Mouse (Mus musculus): ENCODE measurements at regions not wholly inside any gene's neighbourhood (a gene's known extent, or its start where the extent isn't known, plus 50 kb on each side); places are given as distances from the start of the nearest gene placed in this dataset.
A peak's percentile ranks its signal among the peaks of the same experiment; 100 is the strongest.

DNA sequence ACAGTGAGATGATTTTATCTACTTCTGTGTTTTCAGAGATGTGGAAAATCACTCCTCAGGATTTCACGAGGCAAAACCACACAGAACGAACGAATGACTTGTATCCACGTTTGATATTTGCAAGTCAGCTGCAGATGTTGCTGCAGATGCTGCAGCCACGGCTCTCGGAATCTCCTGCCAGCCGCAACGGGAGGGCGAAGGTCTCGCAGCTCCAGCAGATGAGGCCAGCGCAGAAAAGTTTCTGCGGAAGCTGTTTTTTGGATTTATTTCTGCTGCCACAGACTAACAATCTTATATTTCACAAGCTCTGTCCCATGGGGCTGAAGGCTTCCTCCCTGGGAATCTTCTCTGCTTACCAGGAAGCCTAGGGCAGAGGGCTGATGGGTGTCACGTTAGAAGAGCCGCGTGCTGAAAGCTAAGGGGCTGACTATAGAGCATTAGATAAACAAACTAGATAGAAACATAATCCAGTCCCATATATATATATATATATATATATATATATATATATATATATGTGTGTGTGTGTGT lies 61.5 kb upstream of the Igfbp7 start:
- ATAC-seq (ENCODE audit: low FRiP score, low read depth): no peak
- WGBS: 89% methylated on average over 15 of the region's 15 CpGs
- no peak overlapping the region for H3K9ac ChIP-seq (replicated peaks)

DNA sequence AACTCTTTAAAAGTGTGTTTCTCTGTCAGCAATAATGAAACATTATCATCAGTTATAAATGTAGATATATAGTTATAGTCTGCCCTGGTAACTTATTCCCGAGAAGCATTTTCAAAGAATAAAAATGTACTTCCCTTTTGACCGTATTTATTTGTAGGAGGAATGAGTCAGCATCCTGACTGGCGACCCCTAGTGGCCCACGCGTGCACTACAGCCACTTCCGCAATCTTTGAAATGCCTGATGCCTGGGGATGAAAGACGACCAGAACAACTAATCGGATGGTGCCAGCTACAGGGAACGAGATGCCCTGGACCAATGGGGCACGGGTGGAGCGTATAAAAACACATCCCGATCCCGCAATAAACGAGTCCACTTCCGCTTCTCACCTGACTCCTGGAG lies 60.6 kb upstream of the Igfbp7 start:
- no peak overlapping the region for H3K4me2 ChIP-seq (replicated peaks)
- WGBS: 63% methylated on average over 15 of the region's 15 CpGs
- no peaks in the 10 kb centered on the region for H3K4me1 ChIP-seq
- H3K9ac ChIP-seq (replicated peaks): no peak overlapping the region
- H3K9me3 ChIP-seq: no peaks in the 10 kb centered on the region
- no peak for ATAC-seq (ENCODE audit: low FRiP score, low read depth)
- H3K4me3 ChIP-seq: no peak overlapping the region
- no peak overlapping the region for H3K27ac ChIP-seq (replicated peaks)
- H3K27me3 ChIP-seq: no peaks in the 10 kb centered on the region
- H3K36me3 ChIP-seq: no peaks in the 10 kb centered on the region

More for the DNA sequence above, 61.5 kb upstream of the Igfbp7 start:
- H3K4me2 ChIP-seq (replicated peaks): no peak overlapping the region
- H3K36me3 ChIP-seq: no peaks in the 10 kb centered on the region
- no peaks in the 10 kb centered on the region for H3K4me1 ChIP-seq
- H3K27ac ChIP-seq (replicated peaks): no peak overlapping the region
- no peaks in the 10 kb centered on the region for H3K27me3 ChIP-seq
- no peaks in the 10 kb centered on the region for H3K9me3 ChIP-seq
- H3K4me3 ChIP-seq: no peak overlapping the region

DNA sequence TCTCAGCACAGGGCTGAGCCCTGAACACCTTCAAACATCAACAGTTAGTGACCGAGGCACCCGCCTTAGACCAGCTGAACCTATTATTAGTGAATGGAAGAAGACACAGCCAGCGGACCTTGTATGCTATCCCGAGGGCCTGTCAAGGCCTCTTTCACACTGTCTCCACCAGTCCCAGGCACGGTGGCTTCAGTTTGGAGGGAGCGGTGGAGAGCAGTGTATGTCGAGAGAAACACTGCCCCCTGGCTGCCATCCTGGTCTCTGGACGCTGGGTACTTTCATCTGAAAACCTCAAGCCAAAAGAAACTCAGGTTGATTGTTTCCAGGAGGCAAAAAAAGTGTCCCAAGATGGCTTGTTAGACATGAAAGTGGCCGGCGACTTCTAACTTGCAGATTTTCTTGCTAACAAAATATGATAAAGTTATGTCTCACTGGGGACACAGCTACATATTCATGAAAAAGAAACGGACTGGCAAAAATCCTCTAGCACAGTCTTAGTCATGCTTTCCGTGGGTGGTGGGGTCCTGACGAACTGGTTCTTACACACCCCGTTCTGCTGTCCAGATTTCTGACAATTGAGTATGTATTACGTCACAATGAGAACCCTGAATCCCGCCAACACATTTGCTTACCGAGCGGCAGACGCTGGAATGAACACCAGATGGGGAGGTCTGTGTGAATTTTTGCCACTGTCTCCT lies 57.2 kb upstream of the Igfbp7 start:
- WGBS: 61% methylated on average over 19 of the region's 19 CpGs
- Histone ChIP-seq H3K4me3 (no peak overlapping the region), H3K4me2 (replicated peaks) (no peak overlapping the region), H3K4me1 (no peaks in the 10 kb centered on the region), H3K9ac (replicated peaks) (no peak overlapping the region), H3K27me3 (no peaks in the 10 kb centered on the region), H3K9me3 (no peaks in the 10 kb centered on the region), H3K27ac (replicated peaks) (no peak overlapping the region), H3K36me3 (no peaks in the 10 kb centered on the region)
- ATAC-seq (ENCODE audit: low FRiP score, low read depth): no peak

DNA sequence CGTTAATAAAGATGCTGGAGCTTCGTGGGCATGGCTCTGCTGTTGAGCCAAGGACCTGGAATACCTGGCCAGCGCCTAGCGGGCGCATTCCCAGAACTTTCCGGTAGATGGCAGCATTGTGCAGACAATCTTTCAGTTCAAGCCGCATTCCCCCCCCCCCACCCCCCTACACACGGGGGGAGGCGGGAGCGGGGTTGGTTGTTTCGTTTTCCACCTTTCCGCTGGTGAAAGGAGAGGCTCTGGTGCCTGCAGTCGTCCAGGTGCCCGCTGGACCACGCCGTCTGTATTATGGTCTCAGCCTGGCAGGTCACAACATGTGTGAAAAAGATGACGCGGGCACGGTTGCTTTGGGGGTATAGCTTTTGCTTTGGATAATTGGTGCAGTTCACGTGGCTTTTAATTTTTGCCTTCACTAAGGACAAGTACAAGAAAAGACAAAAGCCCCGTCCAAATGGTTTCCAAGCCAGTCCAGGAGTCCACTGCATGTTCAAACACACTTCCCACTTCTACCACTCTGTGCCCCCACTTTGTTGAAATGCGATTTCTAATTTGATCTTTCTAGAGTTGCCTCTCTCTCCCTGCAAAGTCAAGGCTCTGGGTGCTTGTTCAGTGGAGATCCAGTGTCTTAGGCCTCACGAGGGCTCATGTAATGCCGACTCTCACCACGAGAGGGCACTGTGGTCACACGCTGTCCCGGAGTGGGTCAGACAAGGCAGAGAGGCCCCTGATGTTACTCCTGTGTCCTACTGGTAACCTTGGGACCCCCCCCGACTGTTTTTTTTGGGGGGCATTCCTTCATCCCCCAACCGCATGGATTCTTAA lies 52.3 kb upstream of the Igfbp7 start:
- no peaks in the 10 kb centered on the region for H3K36me3 ChIP-seq
- peak; percentile 89 for ATAC-seq (ENCODE audit: low FRiP score, low read depth)
- H3K4me1 ChIP-seq: no peaks in the 10 kb centered on the region
- peak overlapping the region; percentile 52 for H3K9ac ChIP-seq (replicated peaks)
- H3K4me2 ChIP-seq (replicated peaks): peak overlapping the region; percentile 60
- peak overlapping the region; percentile 63 for H3K27ac ChIP-seq (replicated peaks)
- 1% methylated on average over 29 of the region's 29 CpGs for WGBS
- H3K27me3 ChIP-seq: peaks cover 13% of the 10 kb centered on the region
- no peaks in the 10 kb centered on the region for H3K9me3 ChIP-seq
- H3K4me3 ChIP-seq: peak overlapping the region; percentile 52

All from midbrain, embryonic 12.5 days (tissue).